Mouse (Mus musculus) right cerebral cortex, postnatal 10 days (tissue): ENCODE data around the gene Ssxb2.
"Not testable (repeated sequence)": the region's sequence is repeated elsewhere in the genome, so short reads cannot be mapped to it uniquely, and the experiment has no call there.

Experiments used
- DNase-seq, 2 experiments: peaks; one replicate each; pipeline ENCODE4 v3.0.0; 2021; ENCODE audit warnings: low spot score in 2 of 2

Ssxb2 gene

GRCm38 (mm10) chrX:8461626-8462025 is at the start of gene Ssxb2:
Gene Ssxb2, minus strand, starts transcription at chrX:8461726.
- DNase-seq = not testable (repeated sequence)

GRCm38 (mm10) chrX:8413005-8413404 is 48.5 kb downstream of the Ssxb2 start, which contains the start of gene Ssxb1:
Gene Ssxb1, plus strand, starts transcription at chrX:8413305.
- DNase-seq = not testable (repeated sequence)
